Mouse (Mus musculus): ENCODE data around the gene Gm572. TPM values are rescaled to one million over a fixed set of nuclear protein-coding genes. Genes with fewer than 3 reads are reported as not detected.

The Gm572 gene
- polyA plus RNA-seq (2012; rRNA removed) = 0.10 and 0.11 TPM in 2 replicates

DNA sequence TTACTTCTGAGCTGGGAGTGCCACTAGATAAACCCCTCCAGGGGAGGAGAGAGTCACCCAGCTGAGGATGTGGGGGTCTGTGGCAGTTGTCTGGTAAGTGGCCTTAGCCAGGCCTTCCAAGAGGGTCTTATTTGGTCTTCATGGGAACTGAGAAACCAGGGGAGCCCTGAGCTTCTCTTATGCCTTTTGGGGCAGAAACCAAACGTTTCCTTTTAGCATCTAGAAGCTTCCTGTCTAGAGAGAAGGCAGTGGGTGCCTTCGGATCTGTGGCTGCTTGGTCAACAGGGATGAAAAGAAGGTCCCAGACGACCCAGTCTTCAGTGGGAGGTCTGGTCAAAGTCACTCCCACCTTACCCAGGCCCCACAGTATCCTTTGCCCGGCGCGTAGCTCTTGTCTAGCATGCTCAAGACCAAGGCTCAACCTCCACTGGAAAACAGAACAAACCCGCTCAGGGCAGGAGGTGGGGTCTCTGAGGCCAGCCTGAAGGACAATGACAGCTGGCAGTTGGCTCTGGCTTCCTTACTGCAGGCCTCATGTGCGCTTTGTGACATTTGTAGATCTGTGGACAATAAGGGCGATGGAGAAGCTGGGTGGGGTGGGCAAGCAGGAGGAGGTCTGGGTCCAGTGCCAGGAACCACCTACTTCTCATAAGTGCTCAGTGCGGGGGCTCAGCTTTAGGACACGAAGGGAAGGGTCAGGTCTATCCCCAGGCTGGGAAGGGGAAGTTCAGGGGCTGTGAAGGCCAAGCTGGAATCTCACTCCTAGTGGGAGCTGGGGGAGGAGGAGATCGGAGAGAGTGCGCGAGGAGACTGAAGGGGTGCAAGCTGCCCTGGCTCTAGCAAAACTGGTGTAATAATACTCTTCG is at the start of gene Gm572:
TSS of gene Gm572 (plus strand) at position 27 of the 866 bp plus-strand sequence.
- Histone ChIP-seq H3K4me1 (ENCODE audit: control insufficient read depth, insufficient read depth, low read length) (no peaks in the 10 kb centered on the region; the same call in 1 of the 2 replicates), H3K27ac (ENCODE audit: insufficient read depth, low read length) (no peak within 1 kb of the TSS), H3K4me3 (replicated peaks; ENCODE audit: insufficient read depth, low read depth, low read length) (peak within 1 kb of the TSS; percentile 23), H3K27me3 (ENCODE audit: control insufficient read depth, insufficient read depth, low read length) (no peaks in the 10 kb centered on the region)
- DNase-seq = peak in 1 of 2 experiments; percentile 31
- TF ChIP-seq POLR2A (IDR thresholded peaks at IDR 0.05; ENCODE audit: borderline replicate concordance, insufficient read depth, low read length) (no peak), CTCF (IDR thresholded peaks at IDR 0.05; ENCODE audit: borderline replicate concordance, insufficient read depth, low read depth, low read length) (no peak)
- 41% methylated on average over 15 of the region's 15 CpGs for WGBS

DNA sequence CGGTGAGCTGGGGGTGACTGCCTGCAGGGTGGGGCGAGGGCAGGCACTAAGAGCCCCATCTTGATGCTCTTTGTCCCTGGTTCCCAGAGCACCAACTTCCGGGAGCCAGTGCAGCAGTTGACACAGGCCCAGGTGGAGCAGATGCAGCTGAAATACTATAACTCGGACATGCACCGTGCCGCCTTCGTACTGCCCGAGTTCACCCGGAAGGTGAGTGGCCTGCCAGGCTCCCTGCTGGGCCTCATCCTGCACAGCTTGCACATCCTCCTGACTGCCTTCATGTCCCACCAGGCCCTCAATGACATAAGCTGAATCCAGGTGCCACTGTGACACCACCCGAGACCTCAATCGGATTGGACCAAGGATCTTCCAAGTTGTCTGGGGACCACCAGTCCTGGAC is 49.1 kb upstream of the Gm572 start:
- WGBS = 32% methylated on average over 11 of the region's 11 CpGs
- no peaks in the 10 kb centered on the region for H3K27me3 ChIP-seq (ENCODE audit: control insufficient read depth, insufficient read depth, low read length)

DNA sequence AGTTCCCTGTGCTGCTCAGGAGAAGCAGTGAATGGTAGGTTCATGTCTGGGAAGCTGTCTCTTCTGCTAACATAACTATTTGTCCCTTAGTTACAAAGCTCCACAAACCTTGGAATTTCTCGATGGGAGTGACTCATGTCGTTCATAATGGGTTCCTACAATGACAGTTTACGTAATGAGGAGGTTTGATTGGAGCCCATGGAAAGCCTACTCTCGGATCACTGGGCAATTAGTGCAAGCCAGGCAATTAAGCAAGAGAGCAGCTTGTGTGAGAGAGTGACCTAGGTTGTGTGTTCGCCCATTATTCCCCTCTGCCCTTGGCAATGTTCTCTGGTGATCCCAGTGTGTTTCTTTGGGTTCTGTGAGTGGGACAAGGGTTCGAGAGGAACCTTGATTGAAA is 47.2 kb upstream of the Gm572 start:
- Histone ChIP-seq H3K27ac (ENCODE audit: insufficient read depth, low read length) (no peak overlapping the region), H3K27me3 (ENCODE audit: control insufficient read depth, insufficient read depth, low read length) (no peaks in the 10 kb centered on the region), H3K4me1 (ENCODE audit: control insufficient read depth, insufficient read depth, low read length) (peaks cover 17% of the 10 kb centered on the region), H3K4me3 (replicated peaks; ENCODE audit: insufficient read depth, low read depth, low read length) (no peak overlapping the region)
- TF ChIP-seq POLR2A (IDR thresholded peaks at IDR 0.05; ENCODE audit: borderline replicate concordance, insufficient read depth, low read length) (no peak), CTCF (IDR thresholded peaks at IDR 0.05; ENCODE audit: borderline replicate concordance, insufficient read depth, low read depth, low read length) (no peak)
- 85% methylated on average over 6 of the region's 6 CpGs for WGBS
- DNase-seq = no peak

More for the DNA sequence above, 49.1 kb upstream of the Gm572 start:
- TF ChIP-seq POLR2A (IDR thresholded peaks at IDR 0.05; ENCODE audit: borderline replicate concordance, insufficient read depth, low read length) = no peak
- no peak for TF ChIP-seq CTCF (IDR thresholded peaks at IDR 0.05; ENCODE audit: borderline replicate concordance, insufficient read depth, low read depth, low read length)
- DNase-seq = peak; percentile 47 to 57
- peaks cover 20% of the 10 kb centered on the region for H3K4me1 ChIP-seq (ENCODE audit: control insufficient read depth, insufficient read depth, low read length)
- no peak overlapping the region for H3K27ac ChIP-seq (ENCODE audit: insufficient read depth, low read length)
- H3K4me3 ChIP-seq (replicated peaks; ENCODE audit: insufficient read depth, low read depth, low read length) = no peak overlapping the region

GRCm38 (mm10) chr4:148596731-148597130 is 46.4 kb upstream of the Gm572 start:
- no peak for DNase-seq
- H3K27me3 ChIP-seq (ENCODE audit: control insufficient read depth, insufficient read depth, low read length) = no peaks in the 10 kb centered on the region
- H3K27ac ChIP-seq (ENCODE audit: insufficient read depth, low read length) = no peak overlapping the region
- no peak overlapping the region for H3K4me3 ChIP-seq (replicated peaks; ENCODE audit: insufficient read depth, low read depth, low read length)
- WGBS = 97% methylated on average over 3 of the region's 3 CpGs
- H3K4me1 ChIP-seq (ENCODE audit: control insufficient read depth, insufficient read depth, low read length) = peaks cover 17% of the 10 kb centered on the region
- no peak for TF ChIP-seq CTCF (IDR thresholded peaks at IDR 0.05; ENCODE audit: borderline replicate concordance, insufficient read depth, low read depth, low read length)
- no peak for TF ChIP-seq POLR2A (IDR thresholded peaks at IDR 0.05; ENCODE audit: borderline replicate concordance, insufficient read depth, low read length)

DNA sequence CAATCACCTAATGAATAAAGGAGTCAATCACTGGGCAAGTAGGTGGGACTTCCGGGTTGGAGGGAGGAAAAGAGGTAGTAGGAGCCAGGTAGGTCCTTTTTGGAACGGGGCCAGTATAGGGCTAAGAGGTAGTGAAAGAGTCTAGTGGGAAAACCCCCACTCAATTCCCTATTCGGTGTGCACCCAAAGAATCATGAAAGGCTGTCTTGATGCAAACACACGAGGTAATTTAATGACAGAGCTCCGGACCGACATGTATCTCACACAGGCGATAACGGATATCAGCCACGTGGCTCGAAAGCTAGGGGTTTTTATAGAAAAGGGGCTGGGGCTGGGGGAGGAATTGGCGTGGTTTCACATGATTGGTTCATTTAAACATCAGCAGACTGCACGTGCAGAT is 44.3 kb upstream of the Gm572 start:
- no peak overlapping the region for H3K27ac ChIP-seq (ENCODE audit: insufficient read depth, low read length)
- no peak for DNase-seq
- no peaks in the 10 kb centered on the region for H3K27me3 ChIP-seq (ENCODE audit: control insufficient read depth, insufficient read depth, low read length)
- H3K4me1 ChIP-seq (ENCODE audit: control insufficient read depth, insufficient read depth, low read length) = peaks cover 5% of the 10 kb centered on the region
- 95% methylated on average over 12 of the region's 12 CpGs for WGBS
- H3K4me3 ChIP-seq (replicated peaks; ENCODE audit: insufficient read depth, low read depth, low read length) = no peak overlapping the region
- TF ChIP-seq POLR2A (IDR thresholded peaks at IDR 0.05; ENCODE audit: borderline replicate concordance, insufficient read depth, low read length) (no peak), CTCF (IDR thresholded peaks at IDR 0.05; ENCODE audit: borderline replicate concordance, insufficient read depth, low read depth, low read length) (no peak)

- Histone ChIP-seq H3K27ac (ENCODE audit: insufficient read depth, low read length) (no peak overlapping the region), H3K4me3 (replicated peaks; ENCODE audit: insufficient read depth, low read depth, low read length) (no peak overlapping the region), H3K4me1 (ENCODE audit: control insufficient read depth, insufficient read depth, low read length) (no peaks in the 10 kb centered on the region), H3K27me3 (ENCODE audit: control insufficient read depth, insufficient read depth, low read length) (no peaks in the 10 kb centered on the region)
- DNase-seq = no peak
- TF ChIP-seq POLR2A (IDR thresholded peaks at IDR 0.05; ENCODE audit: borderline replicate concordance, insufficient read depth, low read length) = no peak
- TF ChIP-seq CTCF (IDR thresholded peaks at IDR 0.05; ENCODE audit: borderline replicate concordance, insufficient read depth, low read depth, low read length) = no peak
- WGBS = 85% methylated on average over 4 of the region's 4 CpGs
These were observed 42.8 kb upstream of the Gm572 start for GRCm38 (mm10) chr4:148600316-148600715.

GRCm38 (mm10) chr4:148601871-148602270 is 41.2 kb upstream of the Gm572 start:
- no peak for TF ChIP-seq CTCF (IDR thresholded peaks at IDR 0.05; ENCODE audit: borderline replicate concordance, insufficient read depth, low read depth, low read length)
- TF ChIP-seq POLR2A (IDR thresholded peaks at IDR 0.05; ENCODE audit: borderline replicate concordance, insufficient read depth, low read length) = no peak
- 83% methylated on average over 4 of the region's 4 CpGs for WGBS
- Histone ChIP-seq H3K27ac (ENCODE audit: insufficient read depth, low read length) (no peak overlapping the region), H3K27me3 (ENCODE audit: control insufficient read depth, insufficient read depth, low read length) (no peaks in the 10 kb centered on the region), H3K4me3 (replicated peaks; ENCODE audit: insufficient read depth, low read depth, low read length) (no peak overlapping the region), H3K4me1 (ENCODE audit: control insufficient read depth, insufficient read depth, low read length) (no peaks in the 10 kb centered on the region)
- DNase-seq = no peak
